Mouse (Mus musculus): Measurements from ENCODE around the gene Trpc4ap. TPM values are rescaled to one million over a fixed set of nuclear protein-coding genes. Genes with fewer than 3 reads are reported as not detected.

The Trpc4ap gene
- total and polyA plus RNA-seq, 3 experiments, result 60.4 to 187 (median 161) TPM

- H3K4me3 ChIP-seq (ENCODE audit: control insufficient read depth in 1 of 2, insufficient read depth in 1 of 2, low read depth in 2 of 2, low read length in 2 of 2), result no peak overlapping the region
- no peak overlapping the region for H3K9ac ChIP-seq (ENCODE audit: control insufficient read depth, low read depth, low read length, poor library complexity, severe bottlenecking)
- no peak for DNase-seq (ENCODE audit: low read depth, low spot score)
- H3K36me3 ChIP-seq (ENCODE audit: control insufficient read depth in 1 of 2, insufficient read depth in 2 of 2, low read length in 2 of 2), result peaks cover 0 to 7% of the 10 kb centered on the region in 2 experiments; a peak in 2 of 4 replicates
- TF ChIP-seq RCOR1 (IDR thresholded peaks at IDR 0.05; ENCODE audit: low read depth, low read length) (no peak), ELF1 (IDR thresholded peaks at IDR 0.05; ENCODE audit: low read depth, low read length) (no peak), ZKSCAN1 (IDR thresholded peaks at IDR 0.05; ENCODE audit: low read depth, low read length) (no peak), USF2 (IDR thresholded peaks at IDR 0.05; ENCODE audit: borderline replicate concordance in 1 of 2, insufficient read depth in 1 of 2, low read depth in 1 of 2, low read length in 2 of 2) (no peak), CTCF (IDR thresholded peaks at IDR 0.05 in 2 of 3, conservative IDR thresholded peaks at IDR 0.05 in 1 of 3; ENCODE audit: control insufficient read depth in 1 of 3, insufficient read depth in 1 of 3, low read depth in 2 of 3, low read length in 3 of 3, poor library complexity in 1 of 3, severe bottlenecking in 1 of 3) (no peak), CHD1 (IDR thresholded peaks at IDR 0.05; ENCODE audit: low read depth, low read length) (no peak), E2F4 (IDR thresholded peaks at IDR 0.05; ENCODE audit: borderline replicate concordance, low read depth, low read length) (no peak), POLR2AphosphoS2 (IDR thresholded peaks at IDR 0.05; ENCODE audit: low read length) (no peak), UBTF (IDR thresholded peaks at IDR 0.05; ENCODE audit: borderline replicate concordance, insufficient read depth, low read depth, low read length) (no peak), ETS1 (IDR thresholded peaks at IDR 0.05; ENCODE audit: low read depth, low read length) (no peak), CHD2 (IDR thresholded peaks at IDR 0.05; ENCODE audit: low read length) (no peak), MAZ (IDR thresholded peaks at IDR 0.05; ENCODE audit: low read depth, low read length) (no peak), MEF2A (IDR thresholded peaks at IDR 0.05; ENCODE audit: extremely low read depth, insufficient replicate concordance, low read depth, low read length, poor library complexity, severe bottlenecking) (no peak), MAX (IDR thresholded peaks at IDR 0.05; ENCODE audit: low read length) (no peak), RAD21 (IDR thresholded peaks at IDR 0.05; ENCODE audit: low read depth, low read length) (no peak), TBP (IDR thresholded peaks at IDR 0.05; ENCODE audit: low read depth, low read length) (no peak), ZC3H11A (IDR thresholded peaks at IDR 0.05; ENCODE audit: low read depth, low read length) (no peak)
- H3K4me1 ChIP-seq (ENCODE audit: control insufficient read depth in 1 of 2, insufficient read depth in 2 of 2, low read length in 2 of 2), result peaks cover 0 to 3% of the 10 kb centered on the region in 2 experiments; a peak in 1 of 4 replicates
- no peak overlapping the region for H3K27ac ChIP-seq (ENCODE audit: control insufficient read depth, low read depth, low read length)
- H3K79me2 ChIP-seq (ENCODE audit: control insufficient read depth, insufficient read depth, low read length, poor library complexity), result peaks cover 30% of the 10 kb centered on the region
- H3K9me3 ChIP-seq (replicated peaks; ENCODE audit: insufficient read depth, low read length), result no peaks in the 10 kb centered on the region
- no peaks in the 10 kb centered on the region for H3K27me3 ChIP-seq (ENCODE audit: control insufficient read depth in 1 of 2, insufficient read depth in 2 of 2, low read length in 2 of 2)
Measured at GRCm38 (mm10) chr2:155680591-155680990, 11.6 kb downstream of the Trpc4ap start.

GRCm38 (mm10) chr2:155679586-155680110, 12.5 kb downstream of the Trpc4ap start:
- DNase-seq (ENCODE audit: low read depth, low spot score), result no peak
- Histone ChIP-seq H3K9ac (ENCODE audit: control insufficient read depth, low read depth, low read length, poor library complexity, severe bottlenecking) (no peak overlapping the region), H3K9me3 (replicated peaks; ENCODE audit: insufficient read depth, low read length) (no peaks in the 10 kb centered on the region), H3K4me3 (ENCODE audit: control insufficient read depth in 1 of 2, insufficient read depth in 1 of 2, low read depth in 2 of 2, low read length in 2 of 2) (no peak overlapping the region), H3K36me3 (ENCODE audit: control insufficient read depth in 1 of 2, insufficient read depth in 2 of 2, low read length in 2 of 2) (peaks cover 0 to 7% of the 10 kb centered on the region in 2 experiments; a peak in 2 of 4 replicates), H3K27ac (ENCODE audit: control insufficient read depth, low read depth, low read length) (no peak overlapping the region), H3K79me2 (ENCODE audit: control insufficient read depth, insufficient read depth, low read length, poor library complexity) (peaks cover 29% of the 10 kb centered on the region), H3K27me3 (ENCODE audit: control insufficient read depth in 1 of 2, insufficient read depth in 2 of 2, low read length in 2 of 2) (no peaks in the 10 kb centered on the region), H3K4me1 (ENCODE audit: control insufficient read depth in 1 of 2, insufficient read depth in 2 of 2, low read length in 2 of 2) (peaks cover 0 to 3% of the 10 kb centered on the region in 2 experiments; a peak in 1 of 4 replicates)
- TF ChIP-seq ZMIZ1 (IDR thresholded peaks at IDR 0.05; ENCODE audit: low read depth, low read length) (no peak), MYB (IDR thresholded peaks at IDR 0.05; ENCODE audit: low read depth, low read length) (no peak), UBTF (IDR thresholded peaks at IDR 0.05; ENCODE audit: borderline replicate concordance, insufficient read depth, low read depth, low read length) (no peak), MAZ (IDR thresholded peaks at IDR 0.05; ENCODE audit: low read depth, low read length) (no peak), CTCF (IDR thresholded peaks at IDR 0.05 in 2 of 3, conservative IDR thresholded peaks at IDR 0.05 in 1 of 3; ENCODE audit: control insufficient read depth in 1 of 3, insufficient read depth in 1 of 3, low read depth in 2 of 3, low read length in 3 of 3, poor library complexity in 1 of 3, severe bottlenecking in 1 of 3) (no peak), TAL1 (IDR thresholded peaks at IDR 0.05; ENCODE audit: low read length) (no peak), TCF12 (IDR thresholded peaks at IDR 0.05; ENCODE audit: low read depth, low read length) (no peak)
